Mouse (Mus musculus) subcutaneous adipose tissue, adult 2 months (tissue): ENCODE measurements around the gene Havcr1. TPM values are rescaled to one million over a fixed set of nuclear protein-coding genes. Genes with fewer than 3 reads are reported as not detected.

Experiments
- polyA plus RNA-seq: library from polyadenylated mRNA; depleted of rRNA; stranded (reverse); fragments of >200 nt; gene quantifications from 2 replicates; pipeline ENCODE4 v1.2.3, GENCODE M21; 2012; ENCODE audit warnings: low replicate concordance; rRNA removed

Havcr1 gene
- polyA plus RNA-seq = 0.09 TPM in 1 of 2 replicates, not detected in the other

DNA sequence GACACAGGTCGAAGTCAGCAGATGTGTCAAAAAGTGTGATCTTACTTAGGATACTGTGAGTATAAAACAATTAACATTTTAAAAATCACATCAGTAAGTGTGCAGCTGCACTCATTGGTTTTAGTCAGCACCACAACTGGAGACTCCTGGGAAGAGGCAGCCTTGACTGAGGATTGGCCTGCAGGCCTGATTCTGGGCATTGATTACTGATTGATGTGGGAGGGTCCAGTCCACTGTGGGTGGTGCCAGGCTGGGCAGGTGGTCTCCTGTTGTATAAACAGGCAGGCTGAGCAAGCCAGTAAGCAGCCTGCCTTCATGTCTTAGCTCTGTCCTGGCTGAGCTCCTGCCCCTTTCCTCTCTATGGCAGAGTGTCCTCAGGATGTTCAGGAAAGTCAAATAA is at the start of gene Havcr1:
Havcr1 (plus strand) TSS at position 5 of the 400 bp plus-strand sequence.

DNA sequence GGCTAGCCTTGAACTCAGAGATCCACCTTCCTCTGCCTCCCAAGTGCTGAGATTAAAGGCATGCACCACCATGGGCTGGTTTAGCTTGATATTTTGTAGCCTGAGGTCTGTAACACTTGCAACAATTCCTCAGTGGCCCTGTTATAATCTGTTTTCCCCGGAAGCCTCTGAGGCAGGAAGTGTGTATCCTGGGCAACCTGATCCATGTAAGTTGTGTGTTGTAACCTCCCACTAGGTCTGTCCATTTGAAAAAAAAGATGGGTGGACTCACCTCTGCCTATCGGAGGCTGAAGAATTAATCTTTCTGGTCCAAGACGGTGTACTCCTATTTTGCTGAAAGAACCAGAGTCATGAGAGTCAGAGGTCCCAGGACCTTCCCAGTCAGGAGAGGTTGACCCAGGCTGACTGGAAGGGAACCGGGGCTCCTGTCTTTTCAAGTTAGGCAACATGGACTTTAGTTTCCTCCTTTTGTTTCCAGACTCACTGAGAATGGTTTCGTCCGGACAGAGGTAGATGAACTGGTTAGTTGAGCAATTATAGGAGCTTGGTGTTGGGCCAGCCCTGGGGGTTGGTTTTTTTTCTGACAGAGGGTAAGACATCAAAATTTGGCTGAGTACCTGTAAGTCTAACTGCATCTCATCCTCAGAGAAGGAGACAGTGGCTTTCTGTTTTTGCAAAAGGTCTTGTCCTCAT is 28.1 kb upstream of the Havcr1 start, which contains the start of gene Timd2:
Timd2 (minus strand) TSS at position 398 of the 693 bp plus-strand sequence.

DNA sequence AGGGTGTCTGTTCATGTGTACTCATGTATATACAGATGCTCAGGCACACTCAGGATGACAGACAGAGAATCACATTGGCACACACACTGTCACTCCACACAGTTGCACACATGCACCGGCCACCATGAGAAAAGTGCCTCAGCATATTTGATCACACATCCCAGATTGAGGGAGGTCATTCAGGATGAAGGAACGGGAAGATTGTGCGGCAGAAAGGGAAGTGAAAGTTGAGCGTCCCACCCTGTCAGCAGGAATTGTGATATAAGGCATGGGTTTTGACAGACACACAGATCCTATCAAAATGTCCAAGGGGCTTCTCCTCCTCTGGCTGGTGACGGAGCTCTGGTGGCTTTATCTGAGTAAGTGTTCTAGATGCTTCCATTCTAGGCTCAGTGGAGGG is 75.6 kb downstream of the Havcr1 start, which contains the start of gene Timd4:
Timd4 (plus strand) TSS at position 290 of the 400 bp plus-strand sequence.

Other genes with a start within 250 kb of the Havcr1 start
- gene Gm12169, start 210.9 kb upstream of the Havcr1 start, polyA plus RNA-seq = not detected in 2 replicates
- gene BC053393, start 163.5 kb upstream of the Havcr1 start, polyA plus RNA-seq = not detected in 2 replicates
- gene Dppa1, start 105.8 kb upstream of the Havcr1 start, polyA plus RNA-seq = not detected in 2 replicates
- gene Timd2, start 28.0 kb upstream of the Havcr1 start, polyA plus RNA-seq = 1.0 TPM in 1 of 2 replicates, not detected in the other
- 1.7 and 1.8 TPM in 2 replicates for gene Timd4, start 75.7 kb downstream of the Havcr1 start, polyA plus RNA-seq